Mouse (Mus musculus) lung, adult 2 months (tissue): Measurements from ENCODE around the gene Cbll1. TPM values are rescaled to one million over a fixed set of nuclear protein-coding genes. Genes with fewer than 3 reads are reported as not detected.
A peak's percentile ranks its signal among the peaks of the same experiment; 100 is the strongest.

ENCODE experiments used
- DNase-seq: peaks from one replicate; pipeline ENCODE4 v3.0.0; 2022
- H3K4me1 ChIP-seq: fragments of 200-500 bp; 2 replicates; pipeline ENCODE4 v1.6.1; 2011; ENCODE audit warnings: low read length; ENCODE audit not compliant: control insufficient read depth, insufficient read depth
- H3K4me3 ChIP-seq: fragments of 200-500 bp; replicated peaks from 2 replicates; pipeline ENCODE3; 2011; ENCODE audit warnings: low read depth, mild to moderate bottlenecking, control low read depth, low read length; ENCODE audit errors: extremely low read depth
- CTCF ChIP-seq: fragments of 200-500 bp; IDR thresholded peaks from 2 replicates; pipeline ENCODE4 v1.5.1; 2011; ENCODE audit warnings: mild to moderate bottlenecking, low read length, control low read depth; ENCODE audit not compliant: insufficient read depth
- POLR2A ChIP-seq: fragments of 200-500 bp; IDR thresholded peaks from 2 replicates; pipeline ENCODE4 v1.6.1; 2011; ENCODE audit warnings: low read depth, mild to moderate bottlenecking, control low read depth, low read length, borderline replicate concordance; ENCODE audit errors: extremely low read depth
- WGBS: fragments of 180-500 bp; shearing (Covaris S2); methylation state at CpG from one replicate; pipeline ENCODE4 v1.1.7; 2018; 5-methylcytosine and 5-hydroxymethylcytosine counted together
- polyA plus RNA-seq: library from polyadenylated mRNA; depleted of rRNA; stranded (reverse); fragments of >200 nt; gene quantifications from 2 replicates; pipeline ENCODE4 v1.2.3, GENCODE M21; 2012

The Cbll1 gene
- polyA plus RNA-seq, 1 experiment: 6.0 TPM

DNA sequence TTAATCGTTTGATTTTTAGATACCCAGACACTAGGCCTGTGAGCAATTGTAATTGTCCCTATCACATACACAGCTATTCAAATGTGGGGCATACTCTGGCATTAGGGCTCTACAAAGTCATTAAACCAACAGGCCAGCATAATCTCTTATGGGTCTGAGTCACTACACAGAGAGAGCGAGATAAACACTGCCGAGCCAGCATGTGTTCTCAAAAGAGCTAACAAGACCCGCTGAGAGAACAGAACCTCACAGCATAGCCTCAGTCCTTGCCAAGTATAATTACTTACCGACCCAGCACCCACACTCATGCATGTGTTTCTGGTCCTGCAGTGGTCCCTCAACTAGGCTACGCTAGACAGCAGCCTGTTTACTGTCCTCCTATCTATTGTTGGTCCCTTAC is 28.0 kb upstream of the Cbll1 start:
- no peak for DNase-seq
- Histone ChIP-seq H3K4me3 (no peak overlapping the region), H3K4me1 (no peaks in the 10 kb centered on the region)
- WGBS: 52% methylated on average over 6 of the region's 6 CpGs
- TF ChIP-seq POLR2A (no peak), CTCF (no peak)

DNA sequence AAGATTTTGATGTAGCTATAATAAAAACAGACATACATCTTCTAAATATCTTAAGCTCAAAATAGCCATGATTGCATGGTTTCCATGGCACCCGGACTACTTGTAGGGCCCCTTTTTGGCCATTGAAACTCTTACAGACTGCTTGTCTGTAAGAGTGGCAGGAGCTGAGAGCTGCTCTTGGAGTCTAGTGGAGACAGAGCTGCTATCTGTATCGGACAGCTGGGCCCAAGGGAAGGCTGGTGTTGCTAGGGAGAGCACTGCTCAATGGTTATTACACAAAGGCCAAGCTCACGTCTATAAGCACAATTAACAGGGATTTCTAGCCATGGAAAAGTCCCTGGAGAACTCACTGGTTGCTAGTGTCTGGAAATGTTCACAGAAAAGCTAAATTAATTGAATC is 22.0 kb upstream of the Cbll1 start:
- Histone ChIP-seq H3K4me1 (no peaks in the 10 kb centered on the region), H3K4me3 (no peak overlapping the region)
- WGBS: 62% methylated on average over 3 of the region's 3 CpGs
- TF ChIP-seq POLR2A: no peak
- no peak for TF ChIP-seq CTCF
- DNase-seq: no peak

DNA sequence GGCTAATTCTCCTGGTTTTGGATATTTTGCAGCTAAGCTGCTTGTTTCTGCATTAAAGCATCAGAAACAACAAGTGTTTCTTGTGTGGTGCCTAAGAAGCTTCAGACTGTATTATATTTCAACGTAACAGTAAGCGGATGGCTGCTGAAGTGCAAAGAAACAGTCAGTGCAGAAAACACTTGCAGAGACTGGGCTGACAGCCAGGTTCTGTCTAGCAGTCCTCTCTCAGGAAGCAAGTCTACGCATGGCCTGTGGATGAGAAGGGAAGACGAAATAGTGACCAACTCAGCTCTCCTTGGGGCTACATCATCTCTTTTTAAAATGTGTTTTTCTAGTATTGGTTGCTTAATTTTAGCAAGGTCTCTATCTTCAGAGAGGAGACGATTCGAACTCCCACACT is 20.7 kb upstream of the Cbll1 start:
- no peak overlapping the region for H3K4me3 ChIP-seq
- H3K4me1 ChIP-seq: no peaks in the 10 kb centered on the region
- TF ChIP-seq POLR2A: no peak
- no peak for TF ChIP-seq CTCF
- 46% methylated on average over 6 of the region's 6 CpGs for WGBS
- no peak for DNase-seq

DNA sequence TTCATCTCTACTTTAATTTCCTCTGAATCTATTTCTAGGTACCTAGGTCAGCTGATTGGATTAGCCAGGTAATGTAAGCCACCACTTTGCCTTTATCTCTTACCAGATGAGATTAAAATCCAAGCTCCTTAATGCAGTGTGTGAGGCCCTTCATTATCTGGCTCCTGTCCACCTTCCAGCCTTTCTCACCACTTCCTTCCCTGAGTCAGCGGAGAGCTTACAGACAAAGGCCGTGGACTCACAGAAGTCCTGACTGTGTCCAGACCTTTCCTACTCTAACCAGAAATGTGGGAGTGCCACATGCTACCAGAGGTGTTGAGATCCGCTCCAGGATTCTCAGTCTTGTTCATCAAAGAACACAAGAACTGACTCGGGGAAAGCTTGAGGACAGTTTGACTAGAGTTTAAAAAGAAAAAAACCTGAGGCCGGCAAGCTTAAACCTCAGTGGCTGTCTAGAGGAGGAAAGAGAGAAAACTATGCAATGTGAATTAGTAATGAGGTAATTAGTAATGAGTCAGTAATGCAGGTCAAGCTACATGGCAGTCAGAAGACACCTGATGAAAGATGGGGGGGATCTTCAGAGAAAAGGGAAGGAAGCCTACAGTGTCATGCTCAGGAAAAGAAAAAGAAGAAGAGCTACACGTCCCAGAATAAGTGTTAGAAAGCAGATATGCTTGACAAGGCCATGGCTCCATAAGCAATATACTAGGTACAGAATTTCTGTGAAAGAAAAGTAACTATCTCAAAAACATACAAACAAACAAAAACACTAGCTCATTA is 14.5 kb upstream of the Cbll1 start:
- TF ChIP-seq POLR2A: no peak
- no peak for TF ChIP-seq CTCF

DNA sequence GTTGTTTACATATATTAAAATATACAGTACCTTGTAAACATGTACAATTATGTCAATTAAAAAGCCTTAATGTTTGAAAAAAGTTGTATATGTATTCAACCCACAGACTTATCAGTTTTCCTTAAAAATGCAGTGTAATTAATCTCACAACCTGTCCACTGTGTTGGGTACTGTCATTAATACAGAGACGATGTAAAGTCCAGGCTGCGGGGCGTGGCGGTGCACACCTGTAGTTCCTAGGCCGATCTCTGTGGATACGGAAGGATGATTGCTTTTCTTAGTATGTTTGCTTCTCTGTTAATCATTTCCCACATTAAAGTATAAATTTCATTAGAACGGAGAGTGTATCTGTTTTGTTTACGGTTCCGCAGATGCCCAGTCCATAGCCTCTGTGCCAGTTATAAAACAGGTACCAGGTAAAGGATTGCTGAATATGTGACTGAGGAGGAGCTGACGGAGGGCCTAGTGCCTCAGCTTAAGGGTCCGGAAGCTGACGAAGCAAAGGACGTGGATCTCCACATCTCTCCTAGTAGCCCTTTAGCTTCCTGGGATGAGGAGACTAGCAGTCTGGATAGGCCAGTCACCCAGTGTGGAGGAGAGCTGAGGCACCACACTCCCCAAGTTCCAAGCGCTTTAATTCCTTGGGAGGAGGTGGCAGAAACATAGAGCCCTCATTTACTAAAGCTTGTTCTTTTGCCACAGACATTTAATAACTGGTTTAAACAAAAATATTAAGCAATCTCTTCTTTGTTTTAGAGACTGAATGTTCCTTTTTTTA is 13.4 kb upstream of the Cbll1 start:
- WGBS: 85% methylated on average over 14 of the region's 14 CpGs

More for the DNA sequence above, 14.5 kb upstream of the Cbll1 start:
- Histone ChIP-seq H3K4me1 (no peaks in the 10 kb centered on the region), H3K4me3 (no peak overlapping the region)
- 52% methylated on average over 6 of the region's 6 CpGs for WGBS
- DNase-seq: no peak

DNA sequence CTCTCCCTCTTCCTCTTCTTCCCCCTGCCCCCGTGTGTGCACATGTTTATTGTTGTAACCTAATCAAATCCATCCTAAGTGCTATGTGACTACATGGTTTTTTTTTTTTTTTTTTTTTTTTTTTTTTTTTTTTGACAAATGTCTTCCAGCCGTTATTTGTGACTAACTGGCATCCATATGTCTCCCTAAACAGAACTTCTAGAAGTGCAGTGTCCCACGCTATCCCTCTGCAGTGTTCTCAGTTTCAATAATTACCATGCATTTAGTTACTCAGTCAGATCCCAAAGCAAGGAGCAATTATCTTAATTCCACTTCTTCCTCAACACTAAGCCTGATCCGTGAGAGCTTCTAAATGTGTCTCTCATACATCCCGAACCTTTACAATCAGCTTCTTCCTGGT is 11.8 kb upstream of the Cbll1 start:
- Histone ChIP-seq H3K4me1 (no peaks in the 10 kb centered on the region), H3K4me3 (no peak overlapping the region)
- no peak for DNase-seq
- WGBS: 47% methylated on average over 5 of the region's 5 CpGs
- TF ChIP-seq POLR2A: no peak
- TF ChIP-seq CTCF: no peak

More for the DNA sequence above, 13.4 kb upstream of the Cbll1 start:
- TF ChIP-seq CTCF (no peak), POLR2A (no peak)
- H3K4me1 ChIP-seq: no peaks in the 10 kb centered on the region
- no peak overlapping the region for H3K4me3 ChIP-seq
- no peak for DNase-seq

DNA sequence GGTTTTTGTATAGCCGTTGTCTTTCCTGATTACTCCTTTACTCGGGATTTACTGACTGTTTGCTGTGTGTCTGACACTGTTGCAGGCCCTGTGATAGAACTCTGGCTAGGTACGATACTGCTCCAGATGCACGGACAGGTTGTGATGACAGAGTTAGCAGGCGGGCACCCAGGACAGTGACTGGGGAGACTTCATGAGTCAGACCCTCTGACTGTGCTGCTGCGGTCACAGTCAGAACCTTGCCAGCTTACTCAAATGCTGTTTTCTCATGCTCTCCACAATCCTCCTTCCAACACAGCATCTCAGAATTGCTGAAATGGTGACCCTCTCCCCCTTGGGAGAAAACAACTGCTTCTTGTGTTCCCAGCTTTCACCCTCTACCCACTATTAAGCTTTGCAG is 9.1 kb upstream of the Cbll1 start:
- no peak for DNase-seq
- 76% methylated on average over 6 of the region's 6 CpGs for WGBS

DNA sequence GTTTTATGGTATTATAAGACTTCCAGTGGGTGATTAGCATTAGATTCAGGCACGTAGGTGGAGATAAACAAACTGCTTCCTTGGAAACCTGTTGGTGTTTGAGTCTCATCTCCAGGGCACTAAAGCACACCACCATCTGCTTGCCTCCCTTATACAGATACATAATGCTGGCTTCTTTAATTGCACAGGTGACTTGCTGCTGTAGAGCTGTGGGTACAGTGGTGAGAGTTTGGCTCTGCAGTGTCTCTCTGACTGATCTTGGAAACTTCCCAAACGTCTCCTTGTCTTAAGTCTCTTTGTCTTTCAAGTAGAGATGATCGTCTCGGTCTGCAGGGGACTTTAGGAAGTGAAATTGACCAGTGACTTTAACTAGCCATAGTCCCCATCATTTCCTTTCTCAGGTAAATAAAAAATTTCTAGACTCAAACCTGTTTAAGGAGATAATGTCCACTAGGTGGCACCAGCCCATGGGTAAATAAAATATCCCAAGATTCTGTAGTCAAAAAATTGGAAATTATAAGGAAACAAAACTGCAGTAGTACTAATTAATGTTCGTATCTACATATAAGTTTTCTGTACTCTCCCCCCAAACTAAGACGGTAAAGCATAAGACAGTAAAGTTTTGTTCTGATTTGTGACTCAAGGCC is 8.4 kb upstream of the Cbll1 start:
- TF ChIP-seq POLR2A: no peak
- TF ChIP-seq CTCF: peak; percentile 23; the same call in 1 of the 2 replicates
- no peak for DNase-seq
- WGBS: 31% methylated on average over 6 of the region's 6 CpGs
- Histone ChIP-seq H3K4me3 (no peak overlapping the region), H3K4me1 (no peaks in the 10 kb centered on the region)

More for the DNA sequence above, 9.1 kb upstream of the Cbll1 start:
- TF ChIP-seq CTCF: no peak
- no peak for TF ChIP-seq POLR2A
- Histone ChIP-seq H3K4me3 (no peak overlapping the region), H3K4me1 (no peaks in the 10 kb centered on the region)

DNA sequence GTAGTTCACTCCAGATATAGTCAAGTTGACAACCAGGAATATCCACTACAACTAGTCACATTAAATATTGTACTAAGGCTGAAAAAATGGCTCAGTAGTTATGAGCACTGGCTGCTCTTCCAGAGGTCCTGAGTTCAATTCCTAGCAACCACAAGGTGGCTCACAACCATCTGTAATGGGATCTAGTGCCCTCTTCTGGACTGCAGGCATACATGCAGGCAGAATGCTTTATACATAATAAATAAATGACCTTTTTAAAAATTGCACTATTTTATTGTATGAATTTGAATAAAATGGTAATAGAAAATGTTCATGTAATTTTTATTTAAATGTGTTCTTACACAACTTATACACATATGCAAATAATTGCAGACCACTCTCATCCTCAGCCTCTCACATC is 3.8 kb upstream of the Cbll1 start:
- Histone ChIP-seq H3K4me3 (no peak overlapping the region), H3K4me1 (peaks cover 3% of the 10 kb centered on the region; the same call in 1 of the 2 replicates)
- DNase-seq: no peak
- TF ChIP-seq CTCF (no peak), POLR2A (no peak)
